Mouse (Mus musculus): ENCODE results near the gene Dscaml1.

The Dscaml1 gene

GRCm38 (mm10) chr9:45517993-45518705, 91.7 kb downstream of the Dscaml1 start:
- peak; percentile 30 to 64 for DNase-seq

DNA sequence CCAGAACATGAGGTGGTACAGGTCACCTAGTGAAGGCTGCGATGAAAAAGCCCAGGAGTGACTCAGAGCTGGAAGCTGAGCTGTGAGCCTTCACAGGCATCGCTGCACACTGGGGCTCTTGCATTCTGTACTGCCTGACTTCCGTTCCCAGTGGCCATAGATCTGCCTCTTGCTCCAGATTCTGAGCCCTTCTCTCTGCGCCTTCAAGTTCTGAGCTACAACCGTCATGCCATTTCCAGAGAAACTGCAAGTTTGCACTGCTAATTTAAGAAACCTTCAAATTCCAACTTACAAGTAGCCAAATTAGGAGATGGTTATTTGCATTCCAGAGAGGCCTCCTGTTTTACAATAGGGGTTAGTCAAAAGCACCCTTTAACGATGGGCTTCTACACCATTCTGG, 93.4 kb downstream of the Dscaml1 start:
- no peak for DNase-seq

DNA sequence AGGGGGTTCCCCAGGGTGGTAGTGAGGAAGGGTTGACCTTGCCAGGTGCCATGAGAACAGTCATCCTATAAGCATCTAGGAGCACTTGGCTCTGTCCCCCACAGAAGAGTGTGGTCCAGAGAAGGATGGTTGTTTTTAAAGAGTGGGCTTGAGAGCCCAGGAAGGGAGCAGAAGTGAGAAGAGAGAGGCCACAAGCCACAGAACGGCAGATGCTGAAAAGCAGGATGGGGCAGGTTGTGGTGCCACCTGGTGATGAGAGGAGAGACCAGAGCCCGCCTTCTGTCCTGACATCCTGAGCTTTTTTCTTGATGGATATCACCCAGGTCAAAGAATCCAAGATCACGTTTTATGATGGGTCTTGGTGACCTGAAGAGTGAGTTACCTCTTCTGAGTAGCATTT, 96.4 kb downstream of the Dscaml1 start:
- DNase-seq = no peak

GRCm38 (mm10) chr9:45524505-45524904, 98.1 kb downstream of the Dscaml1 start:
- DNase-seq = peak; percentile 51 to 57

- DNase-seq = no peak
These were observed 106.8 kb downstream of the Dscaml1 start for GRCm38 (mm10) chr9:45533253-45533652.

GRCm38 (mm10) chr9:45534472-45534988, 108.1 kb downstream of the Dscaml1 start:
- DNase-seq = peak in 1 of 2 experiments; percentile 45

GRCm38 (mm10) chr9:45537649-45538048, 111.2 kb downstream of the Dscaml1 start:
- no peak for DNase-seq

DNA sequence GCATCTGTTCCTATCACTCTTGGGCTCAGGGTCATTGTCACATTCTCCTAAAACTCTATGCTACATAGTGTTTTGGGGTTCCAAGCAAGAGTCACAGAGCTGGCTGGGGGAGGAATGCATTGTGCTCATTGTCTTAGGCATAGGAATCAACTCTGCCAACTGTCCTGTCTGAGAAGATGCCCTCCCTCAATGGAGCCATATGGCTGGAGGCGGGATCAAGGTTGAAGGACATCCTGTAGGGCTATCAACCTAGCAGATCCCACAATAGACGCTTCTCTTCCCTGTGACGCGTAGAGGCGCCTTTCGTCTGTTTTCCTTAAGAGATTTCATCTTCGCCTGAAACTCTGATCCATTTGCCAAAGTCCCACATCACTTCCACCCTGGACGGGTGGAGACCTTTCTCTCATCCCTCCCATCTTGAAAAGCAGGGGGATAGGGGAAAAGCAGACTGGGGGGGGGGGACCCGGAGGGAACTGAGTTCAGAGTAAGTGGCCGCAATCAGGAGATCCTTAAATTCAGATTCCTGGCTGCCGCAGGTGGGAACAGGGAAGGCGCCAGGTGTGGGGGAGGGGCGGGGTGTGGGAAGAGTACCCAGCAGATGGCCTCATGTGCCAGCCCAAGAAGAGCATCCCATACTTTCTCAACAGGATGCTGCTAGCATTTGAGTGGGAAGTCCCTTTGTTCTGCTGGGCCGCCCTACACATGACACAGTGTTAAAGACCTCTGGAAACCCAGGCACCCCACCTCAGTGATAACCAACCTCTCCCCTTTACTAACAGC, 113.0 kb downstream of the Dscaml1 start:
- peak; percentile 75 to 89 for DNase-seq

- peak in 1 of 2 experiments; percentile 52 for DNase-seq
These were observed 119.7 kb downstream of the Dscaml1 start for GRCm38 (mm10) chr9:45546024-45546638.

GRCm38 (mm10) chr9:45546902-45547578, 120.6 kb downstream of the Dscaml1 start:
- DNase-seq = no peak

GRCm38 (mm10) chr9:45549796-45550195, 123.4 kb downstream of the Dscaml1 start:
- DNase-seq = peak in 1 of 2 experiments; percentile 35

- peak in 1 of 2 experiments; percentile 51 for DNase-seq
These were observed 123.8 kb downstream of the Dscaml1 start for GRCm38 (mm10) chr9:45550210-45550609.

DNA sequence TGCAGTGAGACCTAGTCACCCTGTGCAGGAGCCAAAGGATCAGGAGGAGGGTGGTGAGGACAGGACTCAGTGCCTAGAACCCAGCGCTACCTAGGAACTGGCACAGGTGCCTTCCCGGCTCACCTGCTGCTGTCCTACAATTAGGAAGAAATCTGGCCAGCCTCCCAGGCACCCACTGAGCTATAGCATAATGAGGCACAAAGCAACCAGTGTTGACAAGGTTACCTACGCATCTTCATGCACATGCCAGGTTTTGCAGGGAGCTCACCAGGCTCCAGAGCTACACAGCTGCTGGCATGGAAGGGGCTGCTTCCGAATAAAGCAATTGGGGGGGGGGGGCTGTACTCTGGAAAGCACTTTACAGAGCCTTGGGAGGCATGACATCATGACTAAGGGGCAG, 124.2 kb downstream of the Dscaml1 start:
- peak; percentile 82 to 83 for DNase-seq

- DNase-seq = peak in 1 of 2 experiments; percentile 26
These were observed 128.8 kb downstream of the Dscaml1 start for GRCm38 (mm10) chr9:45555036-45555826.

DNA sequence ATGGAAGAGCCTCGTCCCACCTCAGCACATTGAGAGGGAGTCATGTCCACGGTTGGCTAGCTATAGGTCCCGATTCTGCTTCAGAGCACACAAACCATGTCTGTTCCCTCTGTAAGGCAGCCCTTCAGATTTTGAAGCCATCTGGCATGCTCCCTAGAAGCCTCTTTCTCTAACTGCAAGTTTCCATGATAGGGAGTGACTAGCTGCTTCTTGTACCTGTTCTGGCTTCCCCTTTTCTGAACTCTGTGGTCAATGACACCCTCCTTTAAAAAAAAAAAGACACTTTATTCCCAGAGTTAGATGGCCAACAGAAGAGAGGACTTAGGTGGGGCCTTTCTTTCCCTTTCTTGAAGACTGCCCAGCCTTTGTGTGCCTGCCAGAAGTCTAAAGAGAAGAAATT, 130.5 kb downstream of the Dscaml1 start:
- no peak for DNase-seq

DNA sequence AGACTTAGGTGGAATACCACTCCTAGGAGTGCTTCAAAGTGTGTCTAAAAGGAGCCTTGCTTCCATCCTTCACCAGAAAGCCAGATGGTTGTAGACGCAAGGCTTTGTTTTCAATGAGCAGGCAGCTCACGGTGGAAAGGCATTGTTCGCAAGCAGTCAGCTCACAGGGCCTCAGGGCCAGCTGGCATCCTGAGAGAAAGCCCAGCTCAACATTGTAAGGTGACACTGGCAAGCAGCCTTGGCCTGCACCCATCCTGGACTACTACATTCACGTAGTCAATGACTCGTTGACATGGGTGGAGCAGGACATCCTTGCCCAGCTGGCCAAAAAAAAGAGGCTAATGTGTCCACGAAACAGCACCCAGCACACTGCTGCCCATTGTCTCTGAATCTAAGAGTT, 134.6 kb downstream of the Dscaml1 start:
- peak; percentile 46 to 50 for DNase-seq

GRCm38 (mm10) chr9:45566843-45567578, 140.6 kb downstream of the Dscaml1 start:
- DNase-seq = no peak

GRCm38 (mm10) chr9:45569680-45570079, 143.3 kb downstream of the Dscaml1 start:
- no peak for DNase-seq

GRCm38 (mm10) chr9:45570346-45570745, 143.9 kb downstream of the Dscaml1 start:
- no peak for DNase-seq

GRCm38 (mm10) chr9:45572787-45573492, 146.5 kb downstream of the Dscaml1 start:
- no peak for DNase-seq

DNA sequence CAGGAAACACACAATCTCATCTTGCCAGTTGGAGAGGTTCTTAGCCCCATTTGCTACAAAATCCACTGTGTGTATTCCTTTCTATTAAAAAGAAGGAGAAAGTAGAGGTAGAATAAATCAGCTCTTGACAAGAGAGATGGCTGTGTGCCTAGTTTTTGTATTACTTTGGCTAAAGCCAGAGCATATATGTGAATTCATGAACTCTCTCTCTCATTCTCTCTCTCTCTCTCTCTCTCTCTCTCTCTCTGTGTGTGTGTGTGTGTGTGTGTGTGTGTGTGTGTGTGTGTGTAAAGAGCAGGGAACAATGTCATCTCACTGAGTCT, 147.0 kb downstream of the Dscaml1 start:
- no peak for DNase-seq
